Mouse (Mus musculus) inflammation-experienced regulatory T-cells (primary cell): ENCODE results near the gene Jph2. TPM values are rescaled to one million over a fixed set of nuclear protein-coding genes. Genes with fewer than 3 reads are reported as not detected.

ENCODE experiments used
- polyA plus RNA-seq, 2 experiments: library from polyadenylated mRNA; unstranded; fragments of 100-300 nt; shearing (Covaris generic); gene quantifications; one replicate each; pipeline ENCODE4 v1.2.1; 2017

The Jph2 gene
- polyA plus RNA-seq, result not detected

GRCm38 (mm10) chr2:163397905-163398304, at the start of gene Jph2:
Jph2 (minus strand) TSS chr2:163397993.

GRCm38 (mm10) chr2:163438246-163438618, 40.4 kb upstream of the Jph2 start, which contains the start of gene Gdap1l1:
Gdap1l1 (plus strand) TSS chr2:163438476.

GRCm38 (mm10) chr2:163424597-163424996, 26.8 kb upstream of the Jph2 start, which contains the start of gene Oser1:
Oser1 (minus strand) TSS chr2:163424697.

Other genes with a start within 250 kb of the Jph2 start
- gene Tox2, start 194.9 kb downstream of the Jph2 start, polyA plus RNA-seq, result 10 to 100 TPM in 1 of 2 experiments, 1 to 10 TPM in 1; 2.6 to 47.8 TPM
- 100 to 1,000 TPM in 1 of 2 experiments, 10 to 100 TPM in 1; 80.9 to 105 TPM for gene Oser1, start 26.7 kb upstream of the Jph2 start, polyA plus RNA-seq
- under 1 TPM; 0.18 to 0.75 TPM for gene Gdap1l1, start 40.5 kb upstream of the Jph2 start, polyA plus RNA-seq
- gene Fitm2, start 74.6 kb upstream of the Jph2 start, polyA plus RNA-seq, result 1 to 10 TPM; 3.4 to 4.6 TPM
- under 1 TPM in 1 of 2 experiments, not detected in 1; 0.69 TPM for gene R3hdml, start 94.3 kb upstream of the Jph2 start, polyA plus RNA-seq
- 1 to 10 TPM in 1 of 2 experiments, not detected in 1; 1.0 TPM for gene Hnf4a, start 108.8 kb upstream of the Jph2 start, polyA plus RNA-seq
- 10 to 100 TPM; 61.9 to 65.8 TPM for gene Ttpal, start 204.3 kb upstream of the Jph2 start, polyA plus RNA-seq
- 100 to 1,000 TPM; 631 to 799 TPM for gene Serinc3, start 247.1 kb upstream of the Jph2 start, polyA plus RNA-seq